Mouse (Mus musculus): ENCODE measurements around the gene Olfr485. TPM values are rescaled to one million over a fixed set of nuclear protein-coding genes. Genes with fewer than 3 reads are reported as not detected.

Gene Olfr485
- not detected for polyA plus RNA-seq (2014; fragmentation: Illumina TruSeq; extraction: RNeasy Lipid Tissue Mini Kit (QIAGEN cat#74804); ENCODE audit: low read depth, low replicate concordance)

DNA sequence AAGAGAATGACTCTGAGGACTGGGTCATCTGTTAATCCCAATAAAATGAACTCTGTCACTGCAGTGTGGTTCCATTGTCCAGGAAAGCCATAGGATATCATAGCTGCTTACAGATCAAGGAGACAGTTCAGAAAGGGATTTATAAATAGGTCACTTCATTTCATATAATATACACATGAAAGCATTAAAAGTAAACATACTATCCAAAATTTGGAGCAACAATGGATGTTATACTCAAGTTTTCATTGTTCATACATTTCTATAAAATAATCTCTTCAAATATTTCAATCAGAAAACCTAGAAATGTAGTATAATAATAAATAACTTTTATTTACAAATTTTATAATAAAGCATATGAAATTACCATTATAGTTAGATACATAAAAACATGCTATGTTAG is at the start of gene Olfr485:
Gene Olfr485, minus strand, starts transcription at position 101 of the 400 bp plus-strand sequence.

GRCm38 (mm10) chr7:108172642-108173041 is 13.0 kb upstream of the Olfr485 start, which contains the start of gene Olfr486:
Olfr486 (minus strand) TSS chr7:108172742.

DNA sequence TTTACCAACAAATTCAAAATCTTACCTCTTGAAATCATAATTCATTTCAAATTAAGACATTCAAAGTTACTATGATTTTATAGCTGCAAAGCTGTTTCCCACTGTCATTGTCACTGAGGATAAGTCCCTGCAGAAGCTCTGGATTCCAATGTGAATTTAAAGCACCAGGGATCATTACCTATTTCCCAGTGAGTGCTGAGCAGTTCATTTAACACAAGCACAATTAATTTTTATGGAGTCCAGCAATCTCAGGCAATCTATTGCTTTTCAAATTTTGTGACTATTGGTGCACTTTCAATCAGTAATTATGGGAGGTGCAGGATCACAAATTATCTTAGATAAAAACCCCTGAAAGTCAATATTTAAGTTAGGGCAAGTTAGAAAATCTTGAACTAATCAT is 32.3 kb downstream of the Olfr485 start, which contains the start of gene Olfr484:
Gene Olfr484, minus strand, starts transcription at position 101 of the 400 bp plus-strand sequence.

Other genes with a start within 250 kb of the Olfr485 start
- not detected for gene Olfr473, start 229.4 kb downstream of the Olfr485 start, polyA plus RNA-seq (2014; fragmentation: Illumina TruSeq; extraction: RNeasy Lipid Tissue Mini Kit (QIAGEN cat#74804); ENCODE audit: low read depth, low replicate concordance)
- gene Olfr474, start 205.2 kb downstream of the Olfr485 start, polyA plus RNA-seq (2014; fragmentation: Illumina TruSeq; extraction: RNeasy Lipid Tissue Mini Kit (QIAGEN cat#74804); ENCODE audit: low read depth, low replicate concordance): not detected
- gene Olfr476, start 195.1 kb downstream of the Olfr485 start, polyA plus RNA-seq (2014; fragmentation: Illumina TruSeq; extraction: RNeasy Lipid Tissue Mini Kit (QIAGEN cat#74804); ENCODE audit: low read depth, low replicate concordance): not detected
- gene Olfr477, start 173.2 kb downstream of the Olfr485 start, polyA plus RNA-seq (2014; fragmentation: Illumina TruSeq; extraction: RNeasy Lipid Tissue Mini Kit (QIAGEN cat#74804); ENCODE audit: low read depth, low replicate concordance): not detected
- not detected for gene Olfr478, start 125.9 kb downstream of the Olfr485 start, polyA plus RNA-seq (2014; fragmentation: Illumina TruSeq; extraction: RNeasy Lipid Tissue Mini Kit (QIAGEN cat#74804); ENCODE audit: low read depth, low replicate concordance)
- gene Olfr479, start 109.2 kb downstream of the Olfr485 start, polyA plus RNA-seq (2014; fragmentation: Illumina TruSeq; extraction: RNeasy Lipid Tissue Mini Kit (QIAGEN cat#74804); ENCODE audit: low read depth, low replicate concordance): not detected
- gene Olfr480, start 92.5 kb downstream of the Olfr485 start, polyA plus RNA-seq (2014; fragmentation: Illumina TruSeq; extraction: RNeasy Lipid Tissue Mini Kit (QIAGEN cat#74804); ENCODE audit: low read depth, low replicate concordance): not detected
- not detected for gene Olfr481, start 80.0 kb downstream of the Olfr485 start, polyA plus RNA-seq (2014; fragmentation: Illumina TruSeq; extraction: RNeasy Lipid Tissue Mini Kit (QIAGEN cat#74804); ENCODE audit: low read depth, low replicate concordance)
- not detected for gene Olfr482, start 62.3 kb downstream of the Olfr485 start, polyA plus RNA-seq (2014; fragmentation: Illumina TruSeq; extraction: RNeasy Lipid Tissue Mini Kit (QIAGEN cat#74804); ENCODE audit: low read depth, low replicate concordance)
- gene Olfr483, start 59.0 kb downstream of the Olfr485 start, polyA plus RNA-seq (2014; fragmentation: Illumina TruSeq; extraction: RNeasy Lipid Tissue Mini Kit (QIAGEN cat#74804); ENCODE audit: low read depth, low replicate concordance): not detected
- not detected for gene Olfr484, start 32.4 kb downstream of the Olfr485 start, polyA plus RNA-seq (2014; fragmentation: Illumina TruSeq; extraction: RNeasy Lipid Tissue Mini Kit (QIAGEN cat#74804); ENCODE audit: low read depth, low replicate concordance)
- not detected for gene Olfr486, start 12.9 kb upstream of the Olfr485 start, polyA plus RNA-seq (2014; fragmentation: Illumina TruSeq; extraction: RNeasy Lipid Tissue Mini Kit (QIAGEN cat#74804); ENCODE audit: low read depth, low replicate concordance)
- not detected for gene Olfr487, start 54.8 kb upstream of the Olfr485 start, polyA plus RNA-seq (2014; fragmentation: Illumina TruSeq; extraction: RNeasy Lipid Tissue Mini Kit (QIAGEN cat#74804); ENCODE audit: low read depth, low replicate concordance)
- not detected for gene Olfr488, start 98.5 kb upstream of the Olfr485 start, polyA plus RNA-seq (2014; fragmentation: Illumina TruSeq; extraction: RNeasy Lipid Tissue Mini Kit (QIAGEN cat#74804); ENCODE audit: low read depth, low replicate concordance)
- not detected for gene Olfr490, start 129.1 kb upstream of the Olfr485 start, polyA plus RNA-seq (2014; fragmentation: Illumina TruSeq; extraction: RNeasy Lipid Tissue Mini Kit (QIAGEN cat#74804); ENCODE audit: low read depth, low replicate concordance)
- gene Olfr491, start 153.6 kb upstream of the Olfr485 start, polyA plus RNA-seq (2014; fragmentation: Illumina TruSeq; extraction: RNeasy Lipid Tissue Mini Kit (QIAGEN cat#74804); ENCODE audit: low read depth, low replicate concordance): not detected
- not detected for gene Olfr492, start 163.8 kb upstream of the Olfr485 start, polyA plus RNA-seq (2014; fragmentation: Illumina TruSeq; extraction: RNeasy Lipid Tissue Mini Kit (QIAGEN cat#74804); ENCODE audit: low read depth, low replicate concordance)
- gene Olfr493, start 187.1 kb upstream of the Olfr485 start, polyA plus RNA-seq (2014; fragmentation: Illumina TruSeq; extraction: RNeasy Lipid Tissue Mini Kit (QIAGEN cat#74804); ENCODE audit: low read depth, low replicate concordance): not detected
- gene Olfr494, start 205.5 kb upstream of the Olfr485 start, polyA plus RNA-seq (2014; fragmentation: Illumina TruSeq; extraction: RNeasy Lipid Tissue Mini Kit (QIAGEN cat#74804); ENCODE audit: low read depth, low replicate concordance): not detected
- gene Olfr495, start 233.3 kb upstream of the Olfr485 start, polyA plus RNA-seq (2014; fragmentation: Illumina TruSeq; extraction: RNeasy Lipid Tissue Mini Kit (QIAGEN cat#74804); ENCODE audit: low read depth, low replicate concordance): not detected

All from testis, adult 10 weeks (tissue).